Mouse (Mus musculus): ENCODE measurements around the gene Tmem200a.

Gene Tmem200a

GRCm38 (mm10) chr10:26078521-26079142, at the start of gene Tmem200a:
Gene Tmem200a, minus strand, starts transcription at chr10:26079052.
- DNase-seq: peak; percentile 5

DNA sequence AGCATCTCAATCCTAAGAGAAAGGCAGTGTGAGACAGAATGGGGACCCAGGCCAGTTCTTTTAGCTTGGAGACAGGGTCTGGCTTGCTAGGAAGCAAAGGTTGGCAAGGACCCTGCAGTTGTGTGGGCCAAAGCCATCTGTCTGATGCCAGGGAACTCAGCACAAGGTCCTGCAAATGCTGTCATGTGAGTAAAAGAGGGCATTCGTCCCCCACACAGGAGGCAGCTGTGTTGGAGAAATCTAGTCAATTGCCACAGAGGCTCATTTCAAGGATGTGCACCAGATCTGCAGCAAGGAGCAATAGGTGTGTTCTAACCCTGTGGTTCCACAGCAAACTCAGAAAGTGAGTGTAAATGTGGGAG, 41.0 kb upstream of the Tmem200a start:
- DNase-seq: no peak

GRCm38 (mm10) chr10:26119067-26119821, 40.4 kb upstream of the Tmem200a start:
- no peak for DNase-seq

- DNase-seq: no peak
Measured at GRCm38 (mm10) chr10:26114409-26114808, 35.6 kb upstream of the Tmem200a start.

DNA sequence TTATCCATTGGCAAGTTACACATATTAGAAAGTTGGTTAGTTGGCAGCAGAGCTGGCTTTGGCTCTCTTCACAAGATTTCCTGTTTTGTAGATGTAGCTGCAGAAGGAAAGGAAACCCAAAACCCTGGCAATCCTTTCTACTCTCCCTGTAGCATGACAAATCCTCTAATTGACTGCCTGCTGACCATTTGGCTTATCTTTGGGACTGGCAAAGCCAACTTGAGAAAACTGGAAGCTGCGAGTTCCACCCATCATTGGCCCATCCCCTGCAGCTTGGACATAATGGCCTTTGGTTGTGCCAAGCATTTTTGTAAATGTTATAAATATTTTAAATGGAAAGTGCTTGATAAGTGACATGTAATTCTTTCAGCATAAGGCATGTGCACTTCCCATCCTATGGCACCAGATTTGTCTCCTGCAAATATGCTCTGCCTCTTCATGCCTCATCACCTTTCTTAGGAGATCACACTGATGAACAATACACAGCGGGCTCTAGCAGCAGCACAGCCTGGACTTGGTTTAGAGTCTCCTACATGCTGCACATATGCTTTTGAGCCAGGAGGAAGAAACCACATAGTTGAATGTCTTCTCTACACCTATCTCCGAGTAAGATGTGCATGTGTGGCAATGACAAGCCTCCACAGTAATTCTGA, 24.6 kb upstream of the Tmem200a start:
- DNase-seq: peak; percentile 3

GRCm38 (mm10) chr10:26082081-26082480, 3.2 kb upstream of the Tmem200a start:
- DNase-seq: no peak

- DNase-seq: no peak
Measured at GRCm38 (mm10) chr10:26079678-26080077, 826 bp upstream of the Tmem200a start.

DNA sequence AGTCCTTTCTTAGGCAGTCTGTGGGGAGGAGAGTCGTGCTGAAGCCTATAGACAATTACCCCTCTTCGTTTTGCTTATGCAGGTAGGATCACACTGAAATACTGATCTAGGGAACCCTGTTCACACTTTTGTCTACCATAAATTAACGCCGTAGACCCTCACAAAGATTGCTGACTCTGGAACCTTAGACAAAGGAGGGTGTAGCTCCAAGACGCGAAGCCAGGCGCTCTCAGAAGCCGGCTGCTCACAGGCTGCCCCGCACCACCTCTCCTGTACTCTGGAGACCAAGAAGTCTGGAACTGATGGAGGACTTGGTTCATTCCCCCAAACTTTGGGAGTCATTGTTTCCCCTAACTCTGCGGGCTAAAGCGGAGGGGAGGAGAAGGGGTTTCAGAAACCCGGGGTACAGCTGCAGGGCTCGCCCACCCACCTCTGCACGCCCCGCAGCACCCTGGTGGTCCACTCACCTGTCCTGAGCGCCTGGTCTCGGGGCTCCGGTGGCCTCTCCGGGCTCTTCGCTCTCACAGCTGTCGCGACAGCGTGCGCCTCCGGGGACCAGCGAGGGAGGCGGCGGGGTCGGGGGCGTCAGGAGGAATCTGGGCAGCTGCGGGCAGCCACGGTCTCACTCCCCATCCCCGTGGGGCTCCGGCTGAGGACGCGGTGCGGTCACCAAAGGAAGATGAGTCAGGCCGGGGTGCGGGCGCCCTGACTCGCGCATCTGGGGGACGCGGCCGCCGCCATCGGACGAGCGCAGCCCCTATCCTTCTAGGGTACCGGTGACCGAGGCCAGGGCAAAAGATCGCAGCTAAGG, 976 bp downstream of the Tmem200a start, which contains the start of gene Gm9767:
Gene Gm9767 (plus strand): TSS at position 585 of the 811 bp plus-strand sequence.
- no peak for DNase-seq

- DNase-seq: no peak
Measured at GRCm38 (mm10) chr10:26076949-26077348, 1.9 kb downstream of the Tmem200a start.

DNA sequence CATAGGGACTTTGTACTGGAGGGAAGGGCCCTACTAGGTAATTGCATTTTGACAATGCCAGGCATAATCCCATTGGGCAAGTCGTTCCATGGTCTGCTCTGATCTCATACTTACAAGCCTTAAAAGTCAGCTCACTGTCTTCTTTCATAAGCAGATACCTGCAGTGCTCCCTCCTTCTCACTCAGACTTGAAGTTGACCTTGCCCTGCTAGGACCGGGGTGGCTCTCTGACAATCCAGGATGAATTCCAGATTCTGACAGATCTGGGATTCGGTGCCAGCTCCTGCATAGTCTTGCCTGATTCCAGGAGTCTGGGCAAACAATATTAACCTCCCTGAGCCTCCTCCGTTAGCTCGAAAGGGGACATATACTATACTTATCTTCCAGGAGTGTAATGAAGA, 6.9 kb downstream of the Tmem200a start:
- no peak for DNase-seq

GRCm38 (mm10) chr10:26063071-26063470, 15.8 kb downstream of the Tmem200a start:
- no peak for DNase-seq

GRCm38 (mm10) chr10:26059662-26060307, 19.1 kb downstream of the Tmem200a start:
- no peak for DNase-seq

- DNase-seq: no peak
Measured at GRCm38 (mm10) chr10:26051177-26051576, 27.7 kb downstream of the Tmem200a start.

- no peak for DNase-seq
Measured at GRCm38 (mm10) chr10:26034931-26035330, 43.9 kb downstream of the Tmem200a start.

- no peak for DNase-seq
Measured at GRCm38 (mm10) chr10:26018740-26019139, 60.1 kb downstream of the Tmem200a start.

DNA sequence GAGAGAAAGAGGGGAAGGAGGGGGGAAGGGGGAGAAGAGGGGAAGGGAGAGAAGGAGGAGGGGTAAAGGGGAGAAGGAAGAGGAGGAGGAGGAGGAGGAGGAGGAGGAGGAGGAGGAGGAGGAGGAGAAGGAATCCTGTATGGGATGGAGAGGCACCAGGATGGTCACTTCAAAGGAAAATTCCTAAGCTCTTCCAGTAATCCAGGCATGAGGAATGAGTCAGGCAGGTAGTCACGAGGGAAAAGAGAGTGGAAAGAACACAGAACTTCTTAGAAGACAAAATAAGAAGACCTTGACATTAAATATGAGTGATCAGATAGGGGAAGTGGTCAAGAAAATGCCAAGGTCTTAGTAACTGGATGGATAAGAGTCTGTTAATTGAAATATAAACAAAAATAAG, 64.6 kb downstream of the Tmem200a start:
- DNase-seq: no peak

GRCm38 (mm10) chr10:26008948-26009347, 69.9 kb downstream of the Tmem200a start:
- DNase-seq: no peak

GRCm38 (mm10) chr10:26005471-26005870, 73.4 kb downstream of the Tmem200a start:
- no peak for DNase-seq

DNA sequence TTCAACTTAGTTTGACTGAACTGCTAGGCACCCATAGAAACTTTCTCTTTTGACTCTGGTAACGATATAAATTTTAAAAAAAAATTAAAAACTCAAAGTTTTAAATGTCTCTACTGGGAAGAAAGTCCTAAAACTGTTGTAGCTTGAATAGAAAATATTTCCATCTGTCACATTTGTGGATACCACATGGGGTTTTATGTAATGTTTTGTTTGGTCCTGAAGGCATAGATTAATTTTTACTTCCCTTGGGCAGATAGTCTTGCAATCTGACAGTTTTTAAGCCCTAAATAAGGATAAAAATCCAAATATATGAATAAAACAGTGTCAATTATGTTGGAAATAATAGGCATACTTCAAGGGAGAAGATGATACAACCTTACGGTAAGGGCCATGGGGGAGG, 78.0 kb downstream of the Tmem200a start:
- no peak for DNase-seq

DNA sequence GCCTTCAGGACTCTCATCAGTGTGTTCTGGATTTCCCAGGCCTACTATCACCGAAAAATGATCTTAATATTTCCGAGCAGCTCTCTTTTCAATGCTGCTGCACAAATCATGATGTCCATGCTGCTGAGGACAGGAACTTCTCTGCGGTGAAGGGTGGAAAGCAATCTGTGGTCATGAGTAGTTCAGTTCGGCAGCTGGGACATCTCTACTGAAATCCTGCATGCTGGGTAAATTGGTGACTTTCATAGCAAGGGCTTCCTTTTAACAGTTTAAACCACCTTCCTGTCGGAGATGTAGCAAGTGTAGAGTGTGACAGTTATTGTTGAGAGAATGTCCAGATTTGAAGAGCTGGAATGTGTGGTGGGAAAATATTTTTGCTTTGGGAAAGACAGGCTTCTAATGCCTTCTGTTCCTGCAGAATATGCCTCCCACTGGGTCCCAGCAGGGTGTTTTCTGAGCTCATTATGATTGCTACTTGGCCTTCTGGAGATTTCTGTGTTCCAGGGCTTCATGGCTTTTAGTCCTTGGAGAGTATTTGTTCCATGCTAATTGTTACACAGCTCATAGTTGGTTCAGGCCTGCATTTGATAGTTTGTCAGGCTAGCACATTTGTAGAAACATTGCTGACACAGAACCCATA, 79.4 kb downstream of the Tmem200a start:
- DNase-seq: peak; percentile 54

DNA sequence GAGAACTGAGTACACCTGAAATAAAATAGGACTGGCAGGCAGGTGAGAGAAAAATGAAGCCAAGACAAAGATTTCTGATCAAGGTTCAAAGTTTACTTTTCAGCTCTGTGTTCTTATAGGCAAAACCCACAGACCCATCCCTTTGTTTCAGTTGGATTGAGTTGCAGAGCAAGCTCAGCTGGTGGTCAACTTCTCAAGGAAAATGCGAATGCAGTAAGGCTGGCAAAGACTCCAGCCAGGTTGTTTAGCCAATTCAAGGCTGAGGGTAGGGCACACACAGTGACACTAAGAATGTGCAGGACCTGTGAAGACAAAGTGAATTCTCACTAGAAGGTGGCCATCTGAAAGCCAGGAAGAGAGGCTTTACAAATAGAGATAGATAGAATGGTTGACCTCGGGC, 94.8 kb downstream of the Tmem200a start:
- DNase-seq: no peak

- no peak for DNase-seq
Measured at GRCm38 (mm10) chr10:25982617-25983016, 96.2 kb downstream of the Tmem200a start.
